Mouse (Mus musculus) neural tube, embryonic 12.5 days (tissue): ENCODE data around the gene Vmn1r210. TPM values are rescaled to one million over a fixed set of nuclear protein-coding genes. Genes with fewer than 3 reads are reported as not detected.
"Not testable (repeated sequence)": the region's sequence is repeated elsewhere in the genome, so short reads cannot be mapped to it uniquely, and the experiment has no call there.

ENCODE experiments used
- ATAC-seq: fragments of 200-750 bp; cut with Nextera tagmentation; 2 replicates; pipeline ENCODE4 v1.8.0; 2017; ENCODE audit warnings: low read depth, mild to moderate bottlenecking, moderate TSS enrichment, moderate library complexity; ENCODE audit not compliant: low FRiP score
- H3K27ac ChIP-seq: fragments of 300-500 bp; sonication (generic); 2 replicates; pipeline ENCODE4 v1.5.1; 2016
- H3K27me3 ChIP-seq: fragments of 300-500 bp; sonication (generic); replicated peaks from 2 replicates; pipeline ENCODE4 v1.6.1; 2016; ENCODE audit warnings: mild to moderate bottlenecking
- H3K36me3 ChIP-seq: fragments of 300-500 bp; sonication (generic); 2 replicates; pipeline ENCODE4 v1.6.1; 2016; ENCODE audit warnings: mild to moderate bottlenecking
- H3K4me1 ChIP-seq: fragments of 300-500 bp; sonication (generic); 2 replicates; pipeline ENCODE4 v1.6.1; 2016
- H3K4me2 ChIP-seq: fragments of 300-500 bp; sonication (generic); replicated peaks from 2 replicates; pipeline ENCODE4 v1.6.1; 2016; ENCODE audit warnings: mild to moderate bottlenecking
- H3K4me3 ChIP-seq: fragments of 300-500 bp; sonication (generic); 2 replicates; pipeline ENCODE4 v1.5.1; 2016
- H3K9ac ChIP-seq: fragments of 300-500 bp; sonication (generic); 2 replicates; pipeline ENCODE4 v1.6.1; 2016; ENCODE audit warnings: mild to moderate bottlenecking
- H3K9me3 ChIP-seq: fragments of 300-500 bp; sonication (generic); 2 replicates; pipeline ENCODE4 v1.6.1; 2016; ENCODE audit warnings: mild to moderate bottlenecking
- WGBS: fragments of 180-500 bp; shearing (Covaris S2); methylation state at CpG from one replicate; pipeline ENCODE4 v1.1.7; 2016; 5-methylcytosine and 5-hydroxymethylcytosine counted together
- polyA plus RNA-seq: library from polyadenylated mRNA; unstranded; fragments of >200 nt; fragmentation: Nextera tagmentation; extraction: Ambion mirVana; gene quantifications from 2 replicates; pipeline ENCODE4 v1.2.1, GENCODE M21; 2016

The Vmn1r210 gene
- polyA plus RNA-seq, result not detected in 2 replicates

DNA sequence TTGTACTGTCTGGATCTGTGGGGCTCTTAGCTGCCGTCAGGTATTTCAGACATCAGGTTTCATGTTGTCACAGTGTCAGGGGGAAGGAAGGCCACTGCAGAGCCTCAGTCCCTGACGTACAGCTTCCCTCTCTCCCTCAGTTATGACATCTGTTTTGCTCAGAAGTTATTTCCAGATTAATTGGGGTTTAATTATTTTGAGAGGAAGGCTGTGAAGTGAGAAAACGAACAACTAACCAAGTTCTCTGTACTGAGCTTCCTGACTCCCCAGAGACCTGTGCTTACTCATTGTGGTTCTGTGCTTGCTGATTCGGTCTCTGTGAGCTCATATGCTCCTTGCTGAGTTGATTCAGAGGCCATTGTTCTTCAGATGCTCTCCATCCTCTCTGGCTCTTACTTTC is at the start of gene Vmn1r210:
Gene Vmn1r210, minus strand, starts transcription at position 101 of the 400 bp plus-strand sequence.
- Histone ChIP-seq H3K9me3 (no peaks in the 10 kb centered on the region), H3K27ac (no peak within 1 kb of the TSS), H3K4me2 (no peak within 1 kb of the TSS), H3K27me3 (no peaks in the 10 kb centered on the region), H3K36me3 (no peaks in the 10 kb centered on the region), H3K4me3 (no peak within 1 kb of the TSS), H3K4me1 (no peaks in the 10 kb centered on the region), H3K9ac (no peak within 1 kb of the TSS)
- no peak for ATAC-seq
- 79% methylated on average over 4 of the region's 4 CpGs for WGBS

DNA sequence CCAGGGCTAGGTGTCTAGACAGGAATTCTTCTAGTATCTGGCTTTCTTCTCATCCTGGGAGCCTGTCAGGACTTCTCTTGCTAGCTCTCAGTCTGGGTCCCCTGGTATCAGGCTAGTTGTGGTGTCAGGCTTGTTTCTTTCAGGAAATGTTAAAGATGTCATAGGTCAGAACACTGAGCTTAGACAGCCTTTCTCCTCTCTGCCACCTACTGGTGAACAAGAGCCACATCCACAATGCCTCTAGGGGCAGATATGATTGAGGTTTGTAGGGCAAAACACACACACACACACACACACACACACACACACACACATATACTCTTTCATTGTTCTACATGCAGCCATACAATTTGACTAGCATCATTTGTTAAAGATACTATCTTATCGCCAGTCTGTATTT is 48.1 kb upstream of the Vmn1r210 start:
- Histone ChIP-seq H3K4me3 (no peak overlapping the region), H3K9me3 (no peaks in the 10 kb centered on the region), H3K4me2 (no peak overlapping the region), H3K27ac (no peak overlapping the region), H3K36me3 (no peaks in the 10 kb centered on the region), H3K4me1 (no peaks in the 10 kb centered on the region), H3K9ac (no peak overlapping the region), H3K27me3 (no peaks in the 10 kb centered on the region)
- WGBS, result 84% methylated on average over 1 of the region's 1 CpGs
- no peak for ATAC-seq

GRCm38 (mm10) chr13:22857461-22857860 is 26.3 kb upstream of the Vmn1r210 start, which contains the start of gene Vmn1r211:
Gene Vmn1r211 (minus strand): TSS chr13:22857561.
- H3K4me1 ChIP-seq, result no peaks in the 10 kb centered on the region
- no peak within 1 kb of the TSS for H3K27ac ChIP-seq
- H3K36me3 ChIP-seq, result no peaks in the 10 kb centered on the region
- 88% methylated on average over 1 of the region's 1 CpGs for WGBS
- H3K4me3 ChIP-seq, result no peak within 1 kb of the TSS
- no peak for ATAC-seq
- H3K9me3 ChIP-seq, result no peaks in the 10 kb centered on the region
- no peaks in the 10 kb centered on the region for H3K27me3 ChIP-seq
- H3K4me2 ChIP-seq, result no peak within 1 kb of the TSS
- H3K9ac ChIP-seq, result no peak within 1 kb of the TSS

- H3K27me3 ChIP-seq, result no peaks in the 10 kb centered on the region
- H3K4me1 ChIP-seq, result no peaks in the 10 kb centered on the region
- 85% methylated on average over 4 of the region's 4 CpGs for WGBS
- no peaks in the 10 kb centered on the region for H3K9me3 ChIP-seq
- ATAC-seq, result no peak
- H3K4me3 ChIP-seq, result no peak overlapping the region
- H3K9ac ChIP-seq, result no peak overlapping the region
- H3K36me3 ChIP-seq, result no peaks in the 10 kb centered on the region
- H3K4me2 ChIP-seq, result no peak overlapping the region
- H3K27ac ChIP-seq, result no peak overlapping the region
These were observed 23.6 kb upstream of the Vmn1r210 start for GRCm38 (mm10) chr13:22854760-22855159.

- no peaks in the 10 kb centered on the region for H3K27me3 ChIP-seq
- H3K4me3 ChIP-seq, result no peak overlapping the region
- ATAC-seq, result no peak
- H3K4me1 ChIP-seq, result no peaks in the 10 kb centered on the region
- no peak overlapping the region for H3K9ac ChIP-seq
- 71% methylated on average over 1 of the region's 1 CpGs for WGBS
- no peaks in the 10 kb centered on the region for H3K9me3 ChIP-seq
- H3K27ac ChIP-seq, result no peak overlapping the region
- H3K36me3 ChIP-seq, result no peaks in the 10 kb centered on the region
- no peak overlapping the region for H3K4me2 ChIP-seq
These were observed 15.7 kb upstream of the Vmn1r210 start for GRCm38 (mm10) chr13:22846798-22847197.

DNA sequence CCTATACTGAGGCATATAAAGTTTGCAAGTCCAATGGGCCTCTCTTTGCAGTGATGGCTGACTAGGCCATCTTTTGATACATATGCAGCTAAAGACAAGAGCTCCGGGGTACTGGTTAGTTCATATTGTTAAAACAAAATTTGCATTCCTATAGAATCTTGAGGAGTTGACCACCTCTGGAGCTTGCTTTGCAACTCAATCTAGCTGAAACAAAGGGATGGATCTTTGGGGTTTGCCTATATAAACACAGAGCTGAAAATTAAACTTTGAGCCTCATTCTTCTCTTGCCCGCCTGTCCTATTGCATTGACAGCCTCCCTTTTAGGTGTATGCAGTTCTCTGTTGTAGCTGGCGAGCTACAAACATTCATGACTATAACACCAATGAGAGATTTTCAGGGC is 13.2 kb upstream of the Vmn1r210 start:
- not testable (repeated sequence) for H3K9me3 ChIP-seq, H3K27ac ChIP-seq, H3K4me2 ChIP-seq, H3K9ac ChIP-seq, H3K27me3 ChIP-seq, H3K36me3 ChIP-seq, ATAC-seq, H3K4me1 ChIP-seq, H3K4me3 ChIP-seq
- 57% methylated on average over 3 of the region's 3 CpGs for WGBS

DNA sequence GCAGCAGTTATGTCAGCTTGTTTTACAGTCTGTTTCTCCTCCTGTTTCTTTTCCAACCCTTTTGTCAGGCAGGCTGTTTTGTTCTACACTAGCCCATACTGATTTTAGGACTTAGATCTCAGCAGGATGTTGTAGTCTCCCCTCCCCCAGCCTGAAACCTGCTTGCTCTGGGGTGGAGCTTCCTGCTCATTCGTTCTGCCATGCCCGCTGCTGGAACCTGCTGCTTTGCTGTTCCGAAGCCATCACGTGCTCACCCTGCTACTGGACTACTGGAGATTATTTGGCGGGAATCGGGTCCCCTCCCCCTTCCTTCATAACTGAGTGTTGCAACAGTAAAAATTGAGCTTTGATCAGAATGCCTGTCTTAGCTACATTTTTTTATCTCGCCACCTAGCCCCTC is 1.8 kb downstream of the Vmn1r210 start:
- not testable (repeated sequence) for H3K4me2 ChIP-seq, H3K4me1 ChIP-seq, ATAC-seq, H3K27me3 ChIP-seq, H3K9me3 ChIP-seq, H3K9ac ChIP-seq, H3K4me3 ChIP-seq, H3K27ac ChIP-seq, H3K36me3 ChIP-seq
- 32% methylated on average over 7 of the region's 7 CpGs for whole genome bisulfite sequencing

- ATAC-seq, H3K4me3 ChIP-seq, H3K9ac ChIP-seq, H3K36me3 ChIP-seq, H3K27me3 ChIP-seq, H3K9me3 ChIP-seq, H3K27ac ChIP-seq, H3K4me2 ChIP-seq, H3K4me1 ChIP-seq: not testable (repeated sequence)
- 84% methylated on average over 1 of the region's 1 CpGs for WGBS
These were observed 9.5 kb downstream of the Vmn1r210 start for GRCm38 (mm10) chr13:22821601-22822000.

DNA sequence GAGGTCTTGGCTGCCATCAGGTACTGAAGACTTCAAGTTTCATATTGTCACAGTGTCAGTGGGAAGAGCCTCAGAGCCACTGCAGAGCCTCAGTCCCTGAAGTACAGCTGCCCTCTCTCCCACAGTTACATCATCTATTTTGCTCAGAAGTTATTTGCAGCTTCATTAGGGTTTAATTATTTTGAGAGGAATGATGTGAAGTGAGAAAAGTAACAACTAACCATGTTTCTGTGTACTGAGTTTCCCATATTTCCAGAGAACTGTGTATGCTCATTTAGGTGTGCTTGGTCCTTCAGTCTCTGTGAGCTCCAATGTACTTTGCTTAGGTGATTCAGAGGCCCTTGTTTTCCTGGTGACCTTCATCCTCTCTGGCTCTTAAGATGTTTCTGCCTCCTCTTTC is 21.6 kb downstream of the Vmn1r210 start, which contains the start of gene Vmn1r209:
Gene Vmn1r209, minus strand, starts transcription at position 101 of the 400 bp plus-strand sequence.
- ATAC-seq, result not testable (repeated sequence)

DNA sequence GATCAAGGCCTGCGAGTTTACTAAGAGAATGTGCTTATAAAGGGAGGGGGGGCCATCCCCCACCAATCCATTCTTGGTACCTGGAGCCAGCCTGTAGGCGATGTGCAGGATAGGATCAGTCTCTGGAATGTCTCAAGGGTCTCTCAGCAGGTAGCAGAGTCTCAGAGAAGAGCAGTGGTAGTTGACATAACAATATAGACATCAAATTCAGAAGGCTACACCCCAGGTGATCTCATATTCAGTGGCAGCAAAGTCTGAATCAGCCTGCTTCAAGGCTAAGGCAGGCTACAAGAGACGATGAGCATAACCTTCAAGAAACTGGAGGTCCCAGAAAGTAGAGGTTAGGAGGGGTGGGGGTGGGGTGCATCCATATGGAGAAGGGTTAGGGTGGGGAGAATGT is 43.1 kb downstream of the Vmn1r210 start:
- H3K27me3 ChIP-seq, H3K4me1 ChIP-seq, ATAC-seq, H3K4me3 ChIP-seq, H3K9me3 ChIP-seq, H3K27ac ChIP-seq, H3K36me3 ChIP-seq, H3K9ac ChIP-seq, H3K4me2 ChIP-seq: not testable (repeated sequence)
- WGBS, result 77% methylated on average over 3 of the region's 3 CpGs

More for the DNA sequence above, 21.6 kb downstream of the Vmn1r210 start, which contains the start of gene Vmn1r209:
- H3K9me3 ChIP-seq, H3K9ac ChIP-seq, H3K27ac ChIP-seq, H3K4me2 ChIP-seq, H3K4me1 ChIP-seq, H3K4me3 ChIP-seq, H3K27me3 ChIP-seq, H3K36me3 ChIP-seq: not testable (repeated sequence)

DNA sequence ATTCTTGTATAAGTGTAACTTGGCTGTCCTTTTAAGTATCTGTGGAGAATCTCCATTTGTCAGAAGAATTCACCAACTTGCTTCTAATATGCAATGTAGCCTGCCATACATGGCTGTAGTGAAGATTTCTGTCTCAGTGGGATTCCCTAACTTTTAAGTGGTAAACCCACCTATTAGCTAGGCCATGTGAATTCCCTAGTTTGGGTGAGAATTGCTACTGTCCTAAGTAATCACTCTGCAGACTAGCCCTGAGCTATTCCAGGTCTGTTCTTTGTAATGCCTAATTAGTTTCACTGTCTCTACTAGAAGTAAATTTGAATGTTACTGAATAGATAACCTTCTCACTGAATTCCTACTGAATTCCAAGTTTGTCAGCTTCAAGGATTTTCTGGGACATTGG is 47.0 kb downstream of the Vmn1r210 start:
- not testable (repeated sequence) for H3K4me1 ChIP-seq, H3K9me3 ChIP-seq, ATAC-seq, H3K4me2 ChIP-seq, H3K4me3 ChIP-seq, H3K9ac ChIP-seq, H3K27me3 ChIP-seq, H3K27ac ChIP-seq, H3K36me3 ChIP-seq

DNA sequence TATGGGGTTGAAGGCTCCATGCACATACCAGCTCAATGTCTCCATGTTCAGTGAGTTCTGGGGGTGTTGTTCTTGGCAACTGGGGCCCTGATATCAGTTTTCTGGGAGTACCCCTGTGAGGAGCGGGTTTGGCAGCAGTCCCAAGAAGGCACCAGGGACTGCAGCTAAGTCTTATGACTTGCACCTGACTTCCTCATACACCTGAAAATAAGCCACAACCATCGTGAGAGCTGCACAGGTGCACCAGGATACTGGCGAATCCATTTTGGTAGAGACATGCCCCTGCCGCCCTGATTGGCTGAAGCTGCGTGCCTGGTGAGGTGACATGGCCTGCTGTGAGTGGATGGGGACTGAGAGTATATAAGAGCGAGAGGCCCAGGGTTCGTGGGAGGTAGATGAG is 53.8 kb downstream of the Vmn1r210 start, which contains the start of gene Vmn1r208:
Gene Vmn1r208, minus strand, starts transcription at position 101 of the 400 bp plus-strand sequence.
- not testable (repeated sequence) for H3K9me3 ChIP-seq, H3K27ac ChIP-seq, ATAC-seq, H3K27me3 ChIP-seq, H3K4me2 ChIP-seq, H3K36me3 ChIP-seq, H3K4me3 ChIP-seq, H3K9ac ChIP-seq, H3K4me1 ChIP-seq
- no CpG with 5 or more reads among the region's 7 CpGs for WGBS
